Mouse (Mus musculus) left cerebral cortex, adult 8-10 months (tissue): Measurements from ENCODE around the gene Tbata. TPM values are rescaled to one million over a fixed set of nuclear protein-coding genes. Genes with fewer than 3 reads are reported as not detected.

Experiments
- DNase-seq, 2 experiments: peaks; one replicate each; pipeline ENCODE4 v3.0.0; 2022; ENCODE audit warnings: low spot score in 2 of 2
- total RNA-seq, 4 experiments: library from RNA; stranded (reverse); gene quantifications; 2 replicates each; pipeline ENCODE4 v1.2.4; 2022

The Tbata gene
- total RNA-seq, 4 experiments from 2014 or later: 0.26 to 1.2 (median 0.72) TPM

DNA sequence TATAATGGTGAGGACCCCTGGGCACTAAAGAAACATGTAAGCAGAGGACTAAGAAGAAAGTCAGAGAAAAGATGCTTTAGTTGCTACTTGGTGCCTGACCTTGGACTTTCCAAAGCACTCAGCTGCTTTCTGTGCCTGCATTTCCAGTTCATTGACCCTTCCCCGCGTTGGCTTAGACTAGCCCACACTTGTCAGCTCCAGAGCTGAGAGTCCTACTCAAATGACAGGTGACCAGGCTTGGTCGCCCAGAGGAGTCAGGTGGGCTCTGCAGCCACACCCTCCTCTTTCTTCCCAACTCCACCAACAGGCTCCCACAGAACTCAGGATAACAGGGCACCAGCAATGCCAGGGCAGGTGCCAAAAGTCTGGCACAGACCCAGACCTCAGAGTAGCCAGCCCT lies 9.4 kb upstream of the Tbata start:
- no peak for DNase-seq

DNA sequence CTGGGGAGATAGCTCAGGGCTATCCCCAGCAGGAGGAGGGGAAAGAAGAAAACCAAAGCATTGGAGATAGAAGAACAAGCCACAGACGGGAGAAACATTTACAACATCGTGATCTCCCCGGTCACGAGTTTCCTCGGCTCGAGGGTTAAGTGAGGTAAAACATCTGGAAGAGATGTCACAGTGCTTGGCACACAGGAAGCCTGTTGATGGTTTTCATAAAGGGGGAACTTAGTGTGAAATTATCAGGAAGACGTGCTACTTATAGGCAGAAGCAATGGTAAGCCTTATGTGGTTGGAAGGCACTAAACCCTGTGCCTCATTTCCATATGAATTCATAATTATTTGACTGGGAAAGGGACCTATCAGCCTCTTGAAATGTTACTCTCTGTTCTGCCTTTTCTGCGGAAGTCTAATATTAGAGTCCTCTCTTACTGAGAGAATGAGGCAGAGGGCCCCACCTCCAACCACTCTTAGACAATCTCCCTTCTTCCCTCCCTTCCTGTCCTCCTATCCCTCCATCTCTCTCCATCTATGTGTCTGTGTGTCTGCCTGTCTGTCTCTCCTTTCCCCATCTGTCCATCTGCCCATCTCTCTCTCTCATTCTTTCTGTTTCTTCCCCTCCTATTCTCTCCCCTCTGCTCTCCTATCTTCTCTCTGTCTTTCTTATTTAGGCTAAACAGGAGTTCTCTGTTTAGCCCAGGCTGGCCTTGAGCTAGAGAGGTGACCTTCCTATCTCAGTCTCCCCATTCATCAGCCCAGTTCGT lies 4.2 kb upstream of the Tbata start:
- DNase-seq: no peak

DNA sequence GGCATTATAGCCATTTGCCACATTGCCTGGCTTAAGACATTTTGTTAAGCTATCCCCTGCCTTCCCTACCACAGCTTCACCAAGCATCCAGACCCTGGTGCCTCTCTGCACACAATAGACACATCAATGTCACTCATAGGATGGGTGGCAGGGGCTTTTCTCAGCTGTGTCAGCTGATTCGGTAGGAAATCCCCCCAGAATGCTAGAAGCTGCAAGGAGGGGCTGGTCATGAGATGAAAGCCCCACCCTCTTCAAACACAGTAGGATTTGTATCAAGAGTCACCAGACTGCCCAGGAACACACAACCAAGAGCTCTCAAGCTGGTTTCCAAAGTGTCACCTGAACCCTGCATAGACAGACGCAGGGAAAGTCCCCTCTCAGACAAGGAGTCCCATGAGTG lies 3.4 kb upstream of the Tbata start:
- no peak for DNase-seq

DNA sequence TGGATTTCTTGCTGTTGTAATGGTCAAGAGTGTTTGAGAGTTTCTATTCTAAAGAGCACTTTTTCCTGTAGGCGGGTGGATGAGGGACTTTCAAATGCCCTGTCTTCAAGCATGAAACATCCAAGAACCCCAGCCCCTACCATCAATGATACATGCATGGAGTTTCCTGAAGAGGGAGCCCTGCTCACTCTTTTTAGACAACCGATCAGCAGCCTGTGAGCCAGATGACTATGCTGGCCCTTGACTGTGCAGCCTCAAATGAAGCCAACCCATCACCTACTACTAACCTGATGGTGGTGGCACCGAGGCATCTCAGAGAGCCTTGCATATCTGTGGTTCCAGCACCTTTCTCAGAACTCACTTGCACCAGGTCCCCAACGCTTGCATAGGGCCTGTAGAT lies 742 bp downstream of the Tbata start:
- no peak for DNase-seq

DNA sequence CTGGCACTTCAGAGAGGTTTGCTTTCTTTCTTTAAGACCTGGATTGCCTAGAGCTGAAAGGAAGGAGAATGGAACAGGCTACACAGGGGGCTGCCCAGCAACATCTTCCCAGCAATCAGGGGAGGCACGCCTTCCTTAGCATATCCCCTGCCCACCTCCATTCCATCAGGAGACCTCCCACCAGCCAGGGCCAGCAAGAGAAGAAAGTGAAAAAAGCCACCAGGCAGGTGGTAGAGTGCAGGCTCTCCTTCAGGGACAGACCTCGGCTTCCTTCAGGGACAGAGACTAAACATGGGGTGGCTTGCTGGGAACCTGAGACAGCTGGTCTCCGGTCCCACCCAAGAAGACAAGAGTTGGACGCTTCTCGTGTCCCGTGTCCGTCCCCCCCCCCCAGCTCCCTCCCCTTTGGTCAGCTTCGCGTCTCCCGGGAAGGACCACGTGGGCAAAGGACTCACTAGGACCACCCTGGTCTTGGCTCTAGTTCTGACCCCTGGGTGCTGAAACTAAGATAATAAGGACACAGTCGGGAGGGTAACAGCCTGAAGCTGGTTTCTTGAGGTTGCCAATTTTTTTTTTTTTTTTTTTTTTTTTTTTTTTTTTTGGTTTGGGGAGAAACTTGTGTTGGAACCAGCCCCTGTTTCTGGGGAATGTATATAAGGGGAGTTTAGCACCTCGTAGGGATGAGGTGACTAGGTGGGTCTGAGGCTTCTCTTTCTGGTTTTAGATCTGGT lies 3.1 kb downstream of the Tbata start:
- DNase-seq: no peak

DNA sequence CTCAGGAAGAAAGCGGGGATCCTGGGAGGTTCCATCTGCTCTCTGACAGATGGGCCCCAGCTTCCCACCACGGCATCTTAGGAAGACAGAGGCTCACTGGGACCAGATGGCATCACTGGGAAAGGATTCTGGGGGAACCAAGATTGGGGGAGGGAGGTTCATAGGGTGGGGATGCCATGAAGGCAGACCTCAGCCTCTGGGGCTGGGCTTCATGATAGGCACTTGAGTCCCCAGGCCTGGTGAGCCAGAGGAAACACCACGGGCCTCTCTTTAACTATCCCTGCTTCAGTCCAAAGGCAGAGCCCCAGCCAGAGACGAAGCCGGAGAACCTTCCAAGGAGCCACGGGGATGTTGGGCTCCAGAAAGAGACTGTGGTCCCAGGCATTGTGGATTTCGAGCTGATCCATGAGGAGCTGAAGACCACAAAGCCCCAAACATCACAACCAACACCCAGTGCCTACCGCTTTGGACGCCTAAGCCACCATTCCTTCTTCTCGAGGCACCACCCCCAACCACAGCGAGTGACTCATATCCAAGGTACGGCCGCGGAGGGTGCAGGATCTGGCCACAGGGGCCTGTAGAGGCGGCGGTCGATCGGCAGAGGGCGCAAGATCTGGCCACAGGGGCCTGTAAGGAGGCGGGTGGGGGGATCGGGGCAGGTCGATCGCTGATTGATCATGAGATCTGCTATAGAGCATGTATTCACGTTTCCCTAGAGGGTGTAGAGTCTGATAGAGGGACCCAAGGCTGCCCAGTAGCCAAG lies 3.9 kb downstream of the Tbata start:
- peak in 1 of 2 experiments; percentile 23 for DNase-seq

DNA sequence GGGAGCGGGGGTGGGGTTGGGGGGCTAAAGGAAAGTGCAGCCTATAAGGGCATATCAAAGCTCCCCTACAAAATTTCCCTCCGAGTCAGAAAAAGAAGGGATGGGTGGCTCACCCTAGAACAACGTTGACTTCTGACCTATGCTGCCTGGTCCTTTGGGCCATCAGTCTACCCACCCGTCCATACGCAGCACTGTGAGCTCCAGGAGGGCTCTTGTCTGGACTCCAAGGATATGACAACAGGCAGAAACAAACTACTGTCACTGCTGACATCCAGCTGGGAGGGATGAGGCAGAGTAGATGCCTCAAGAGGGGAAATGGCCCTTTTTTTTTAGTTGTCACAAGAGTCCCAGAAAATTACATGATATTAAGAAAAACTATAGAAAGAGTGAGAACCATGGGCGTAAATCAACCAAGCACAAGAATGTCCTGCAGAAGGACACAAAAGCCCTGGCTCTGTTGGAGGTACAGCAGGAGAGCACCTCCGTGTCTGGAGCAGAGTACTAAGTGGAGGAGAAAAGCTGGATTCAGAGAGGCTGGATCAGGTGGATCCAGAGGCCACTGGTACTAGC lies 4.6 kb downstream of the Tbata start:
- no peak for DNase-seq

DNA sequence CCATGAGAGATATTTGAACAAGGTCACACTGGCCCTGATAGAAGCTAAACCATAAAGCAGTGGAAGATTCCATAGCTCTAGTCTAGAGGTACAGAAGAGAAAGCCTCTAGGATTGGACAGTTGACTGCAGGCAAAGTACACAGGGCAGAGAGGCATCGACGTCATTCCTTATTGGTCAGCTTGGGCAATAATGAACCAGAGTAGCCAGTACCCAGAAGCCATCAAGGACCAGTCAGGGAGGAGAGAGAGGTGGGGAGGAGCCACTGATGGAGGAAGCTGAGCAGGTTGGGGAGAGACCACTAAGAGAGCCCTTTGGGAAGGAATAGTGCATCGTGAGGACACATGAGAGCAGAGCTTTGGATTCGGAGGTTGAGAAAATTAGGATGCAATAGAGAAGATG lies 6.0 kb downstream of the Tbata start:
- DNase-seq: no peak

DNA sequence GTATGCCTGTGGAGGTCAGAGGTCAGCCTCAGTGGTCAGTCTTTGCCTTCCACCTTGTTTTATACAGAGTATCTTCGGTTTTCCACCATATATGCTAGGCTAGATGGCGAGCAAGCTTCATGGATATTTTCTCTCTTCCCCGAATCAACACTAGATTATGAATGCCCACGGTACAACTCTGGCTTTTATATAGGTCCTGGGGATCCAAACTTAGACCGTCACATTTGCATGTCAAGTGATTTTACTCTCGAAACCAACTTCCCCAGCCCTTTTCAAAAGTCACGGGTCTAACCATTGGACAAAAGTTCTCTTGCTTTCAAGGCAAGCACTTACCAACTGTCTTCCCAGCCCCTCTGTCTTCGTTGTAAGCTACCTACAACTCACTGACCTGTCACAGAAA lies 6.9 kb downstream of the Tbata start:
- DNase-seq: no peak

DNA sequence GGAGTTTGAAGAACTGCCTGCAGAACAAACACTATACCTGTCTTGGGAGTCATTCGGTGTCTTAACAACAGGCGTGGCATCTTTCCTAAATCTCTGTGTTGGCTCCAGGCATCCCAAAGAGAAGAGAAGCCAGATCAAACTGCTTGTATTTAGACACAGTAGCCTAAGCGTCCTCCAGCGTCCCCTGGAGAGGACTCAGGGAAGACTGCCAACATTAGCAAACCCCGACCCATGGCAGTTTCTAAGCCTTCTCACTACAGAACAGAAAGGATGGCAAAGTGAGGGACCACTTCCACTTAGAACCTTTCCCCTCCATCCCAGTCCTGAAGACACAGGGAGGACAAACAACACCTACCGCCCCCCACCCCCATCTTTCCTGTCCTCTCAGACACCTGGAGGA lies 8.2 kb downstream of the Tbata start:
- no peak for DNase-seq

DNA sequence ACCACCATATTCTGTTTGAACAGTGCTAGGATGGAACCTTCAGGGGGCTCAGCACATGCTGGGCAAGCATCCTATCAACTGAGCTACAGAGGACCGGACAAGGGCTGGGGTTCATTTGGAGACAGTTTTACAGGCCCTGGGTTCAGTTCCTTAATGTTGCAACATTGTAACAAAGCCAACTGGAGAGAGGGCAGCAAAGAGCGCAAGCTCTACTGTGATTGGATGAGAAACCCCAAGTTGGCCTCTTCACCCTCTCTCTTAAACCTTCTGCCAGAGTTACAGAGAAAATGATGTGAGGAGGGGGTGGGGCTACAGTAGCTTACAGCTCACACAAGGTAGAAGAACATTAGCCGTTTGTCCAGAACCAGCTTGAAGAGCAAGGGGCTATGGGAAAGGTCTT lies 15.2 kb downstream of the Tbata start:
- DNase-seq: no peak

DNA sequence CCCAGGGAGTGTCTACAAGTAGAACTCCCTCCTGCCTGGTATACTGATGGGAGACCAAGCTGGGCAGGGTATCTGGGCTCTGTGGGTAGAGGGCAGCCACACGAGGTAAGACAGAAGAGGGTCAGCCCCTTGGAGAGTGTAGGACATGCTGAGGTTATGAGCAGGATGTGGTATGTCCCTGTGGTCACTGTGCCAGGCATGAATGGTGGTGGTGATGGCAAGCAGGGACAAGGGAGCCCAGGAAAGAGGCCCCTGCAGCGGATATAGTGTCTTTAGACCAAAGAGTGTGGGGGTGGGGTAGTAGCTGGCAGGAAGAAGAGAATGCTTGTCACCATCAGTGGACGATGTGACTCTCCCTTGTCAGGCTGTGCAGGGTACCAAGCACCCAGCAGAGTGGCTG lies 16.3 kb downstream of the Tbata start:
- no peak for DNase-seq

DNA sequence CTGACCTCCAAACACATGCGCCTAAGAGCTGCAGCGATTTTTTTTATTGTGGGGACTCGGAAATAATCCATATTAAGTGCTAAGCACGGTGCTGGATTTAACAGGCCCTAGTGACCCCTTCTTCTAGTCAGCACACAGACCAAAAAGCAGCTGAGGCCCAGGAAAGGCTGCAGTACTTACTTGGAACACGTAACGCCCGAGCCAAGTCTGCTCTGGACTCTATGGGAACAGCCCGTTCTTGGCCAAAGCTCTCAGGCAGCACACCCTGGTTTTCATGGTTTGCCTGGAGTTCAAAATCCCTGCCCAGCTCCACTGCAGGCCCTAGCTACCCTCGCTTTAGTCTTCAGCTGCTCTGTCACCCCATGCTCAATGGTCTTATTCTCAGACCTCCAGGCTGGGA lies 22.9 kb downstream of the Tbata start:
- no peak for DNase-seq

DNA sequence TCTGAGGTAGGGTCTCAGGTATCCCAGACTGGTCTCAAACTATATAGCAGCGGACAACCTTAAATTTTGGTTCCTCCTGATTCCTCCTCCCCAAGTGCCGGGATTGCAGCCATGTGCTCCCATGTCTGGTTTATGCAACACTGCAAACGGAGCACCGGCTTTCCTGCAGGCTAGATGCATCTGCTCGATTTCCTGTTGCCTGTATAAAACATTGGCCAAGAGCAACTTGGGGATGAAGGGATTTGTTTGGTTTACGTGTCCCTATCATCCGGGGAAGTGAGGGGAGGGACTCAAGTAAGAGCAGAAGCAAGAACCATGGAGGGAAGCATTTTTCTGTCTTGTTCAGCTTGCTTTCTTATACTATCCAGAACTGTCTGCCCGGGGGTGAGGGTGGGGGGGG lies 23.5 kb downstream of the Tbata start:
- no peak for DNase-seq

DNA sequence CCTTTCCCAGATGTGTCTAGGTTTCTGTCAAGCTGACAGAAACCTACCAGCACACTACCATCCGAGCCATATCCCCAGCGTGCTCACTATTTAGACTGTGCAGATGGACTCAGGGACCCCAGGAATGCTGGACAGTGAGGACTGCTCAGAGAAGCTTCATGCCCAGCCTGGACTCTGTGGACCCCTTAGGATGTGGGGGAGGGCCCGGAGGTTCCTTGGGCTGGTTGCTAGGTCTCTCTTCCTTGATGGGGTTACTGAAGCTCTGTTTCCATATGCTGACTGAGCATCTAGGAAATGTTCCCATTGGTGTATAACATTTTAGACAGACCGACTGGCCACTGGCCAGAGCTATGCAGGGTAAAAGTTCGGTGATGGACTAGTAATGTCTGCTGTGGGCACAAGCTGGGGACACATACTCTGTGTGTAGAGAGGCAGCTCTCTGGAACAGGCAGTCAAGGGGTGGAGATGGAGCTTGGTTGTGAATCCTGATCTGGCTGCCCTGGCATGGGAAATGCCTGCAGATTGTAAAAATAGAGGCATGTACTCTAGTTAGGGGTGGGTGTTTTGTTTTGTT lies 24.1 kb downstream of the Tbata start:
- no peak for DNase-seq

DNA sequence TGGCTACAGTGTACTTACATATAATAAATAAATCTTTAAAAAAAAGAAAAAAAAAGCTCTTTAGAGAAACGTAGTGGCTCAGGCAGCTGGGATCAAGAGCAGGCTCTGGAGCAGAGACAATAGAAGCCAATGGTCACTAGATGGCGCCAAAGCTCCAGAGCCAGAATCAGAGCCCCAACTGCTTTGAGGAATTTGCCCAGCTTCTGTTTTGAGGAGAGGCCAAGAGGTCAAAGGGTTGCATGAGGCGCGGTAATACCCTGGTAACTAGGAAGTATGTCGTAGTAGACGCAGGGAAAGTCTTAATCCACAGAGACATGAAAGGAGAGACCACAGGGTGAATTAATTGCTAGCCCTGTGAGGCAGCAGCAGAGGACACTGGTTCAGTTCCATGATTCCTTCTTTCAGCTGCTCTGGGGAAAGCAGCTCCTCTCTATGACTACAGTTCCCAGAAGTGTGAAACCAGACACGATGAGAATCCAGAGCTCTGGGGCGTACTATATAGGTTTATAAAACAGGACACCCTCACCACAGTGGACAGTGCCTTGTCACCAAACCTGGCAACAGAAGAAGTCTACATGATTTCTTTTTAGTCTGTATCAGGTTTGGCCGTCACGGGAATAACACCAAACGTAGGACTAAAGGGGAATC lies 27.9 kb downstream of the Tbata start:
- peak; percentile 26 to 45 for DNase-seq

DNA sequence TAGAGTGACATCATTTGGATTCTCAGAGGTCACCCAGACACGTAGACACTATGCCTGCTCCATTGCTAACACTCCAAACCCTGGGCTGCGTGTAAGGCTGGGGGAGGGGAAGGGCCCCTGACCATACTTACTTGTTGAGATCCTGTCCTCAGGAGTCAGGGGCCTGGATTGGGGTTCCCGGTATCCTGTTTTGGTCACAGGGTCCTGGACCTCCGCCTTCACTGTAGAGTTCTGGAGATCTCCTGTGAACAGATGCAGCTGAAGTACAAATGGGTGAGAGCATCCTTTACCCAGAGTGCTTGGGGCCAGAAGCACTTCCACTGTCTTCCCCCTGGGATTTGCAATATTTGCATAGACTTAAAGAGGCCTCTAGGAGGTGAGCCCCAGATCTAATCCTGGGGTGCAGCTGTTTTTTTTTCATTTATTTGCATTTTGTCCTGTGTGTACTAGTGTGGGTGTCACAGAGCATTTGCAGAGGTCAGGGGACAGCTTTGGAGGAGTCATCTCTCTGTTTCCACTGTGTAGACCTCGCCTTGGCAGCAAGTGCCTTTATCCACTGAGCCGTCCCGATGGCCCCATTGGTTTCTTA lies 28.6 kb downstream of the Tbata start:
- DNase-seq: no peak

DNA sequence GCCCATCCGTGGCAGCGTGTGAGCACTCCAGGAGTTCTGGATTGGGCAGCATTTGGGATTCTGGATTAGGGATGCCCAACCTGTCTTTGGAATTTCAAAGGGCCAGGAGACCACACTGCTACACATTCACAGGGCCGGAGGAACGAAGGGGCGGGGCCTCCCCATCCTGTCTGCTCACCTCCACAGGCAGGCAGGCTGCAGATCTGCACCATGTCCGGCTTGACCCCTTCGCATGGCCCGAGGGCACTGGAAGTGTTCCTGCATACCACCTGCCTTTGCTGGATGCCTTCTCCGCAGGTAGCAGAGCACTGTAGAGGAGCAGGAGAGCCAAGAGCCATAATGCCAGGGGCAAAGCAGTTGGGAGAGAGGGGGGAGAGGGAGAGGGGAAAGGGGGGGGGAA lies 29.2 kb downstream of the Tbata start:
- no peak for DNase-seq

DNA sequence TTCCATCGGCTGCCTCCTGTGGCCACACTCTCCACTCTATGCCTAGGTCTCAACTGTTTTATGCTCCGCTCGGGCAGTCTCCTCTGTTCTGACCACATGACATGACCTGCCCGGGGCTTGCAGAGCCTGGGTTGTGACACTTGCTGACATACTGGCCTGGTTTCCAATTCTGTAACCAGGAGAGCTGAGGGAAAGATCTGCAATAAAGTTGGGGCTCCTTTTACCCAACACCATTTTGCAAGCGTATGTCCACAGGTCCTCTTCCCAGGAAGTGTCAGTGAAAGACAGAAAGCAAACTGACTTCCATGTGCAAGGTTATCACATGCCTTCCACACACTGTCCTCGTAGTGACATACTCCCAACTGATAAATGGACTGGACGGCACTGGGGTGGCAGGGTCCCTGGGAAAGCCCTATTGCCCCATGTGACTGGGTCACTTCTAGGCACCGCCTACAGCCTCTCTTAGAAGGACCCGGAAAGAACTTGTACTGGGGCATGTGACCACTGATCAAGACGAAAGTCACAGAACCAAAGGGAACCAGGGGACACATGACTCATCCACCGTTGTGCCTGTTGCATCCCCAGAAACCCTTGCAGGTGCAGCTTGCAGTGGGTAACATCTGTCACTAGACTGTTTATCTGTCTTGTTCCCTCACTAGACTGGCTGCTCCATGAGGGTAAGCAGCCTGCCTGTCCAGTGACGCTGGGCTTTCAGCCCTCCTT lies 30.0 kb downstream of the Tbata start:
- DNase-seq: no peak

DNA sequence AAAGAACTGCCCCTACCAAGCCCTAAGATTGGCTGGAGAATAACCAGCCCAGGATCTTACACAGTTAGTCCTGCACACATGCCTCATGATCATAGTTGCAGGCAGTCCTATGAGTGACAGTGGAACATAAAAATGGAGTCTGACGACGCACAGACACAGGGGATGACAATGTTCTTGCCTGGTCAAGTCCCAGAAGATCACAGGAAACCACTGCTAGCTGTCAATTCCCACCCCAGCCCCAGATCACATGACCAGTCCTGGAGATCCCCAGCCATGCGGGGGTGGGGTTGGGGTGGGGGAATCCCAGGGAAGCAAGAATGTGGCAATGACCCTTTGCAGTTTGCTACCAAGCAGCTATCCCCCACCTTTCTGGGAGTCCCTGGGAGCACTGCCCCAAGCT lies 32.2 kb downstream of the Tbata start:
- DNase-seq: no peak
